Mouse (Mus musculus) G1E (cell line): Measurements from ENCODE around the gene B4galnt1.

Experiments used
- CTCF ChIP-seq: IDR thresholded peaks from 2 replicates; pipeline ENCODE4 v1.5.1; 2012; ENCODE audit warnings: low read depth, low read length, inconsistent platforms, mixed read lengths
- GATA1 ChIP-seq: IDR thresholded peaks from 2 replicates; pipeline ENCODE4 v1.6.1; 2012; ENCODE audit warnings: borderline replicate concordance, low read length, inconsistent platforms, mixed read lengths
- GATA2 ChIP-seq: IDR thresholded peaks from 2 replicates; pipeline ENCODE4 v1.6.1; 2012; ENCODE audit warnings: low read depth, low read length, inconsistent platforms, borderline replicate concordance
- POLR2AphosphoS5 ChIP-seq: IDR thresholded peaks from 2 replicates; pipeline ENCODE4 v1.6.1; 2012; ENCODE audit warnings: low read depth, low read length, inconsistent platforms; ENCODE audit not compliant: insufficient replicate concordance
- TAL1 ChIP-seq: conservative IDR thresholded peaks from 2 replicates; pipeline ENCODE4 v1.6.1; 2012; ENCODE audit warnings: low read depth, low read length, inconsistent platforms, mixed read lengths

- TF ChIP-seq CTCF = no peak
- no peak for TF ChIP-seq GATA1
- TF ChIP-seq POLR2AphosphoS5 = no peak
- TF ChIP-seq TAL1 = no peak
- TF ChIP-seq GATA2 = no peak
These were observed 34.0 kb downstream of the B4galnt1 start for GRCm38 (mm10) chr10:127199068-127199467.
